Mouse (Mus musculus) cerebellum, adult 2 months (tissue): Measurements from ENCODE around the gene Bcl2a1b. TPM values are rescaled to one million over a fixed set of nuclear protein-coding genes. Genes with fewer than 3 reads are reported as not detected.
"Not testable (repeated sequence)": the region's sequence is repeated elsewhere in the genome, so short reads cannot be mapped to it uniquely, and the experiment has no call there.

Source experiments
- DNase-seq, 2 experiments: peaks; one replicate each; pipeline ENCODE4 v3.0.0; 2021
- H3K27ac ChIP-seq: fragments of 200-500 bp; 2 replicates; pipeline ENCODE4 v1.5.1; 2012; ENCODE audit warnings: low read length, control low read depth, inconsistent platforms; ENCODE audit not compliant: insufficient read depth
- H3K27me3 ChIP-seq: fragments of 200-500 bp; 2 replicates; pipeline ENCODE4 v1.6.1; 2012; ENCODE audit warnings: inconsistent platforms, mild to moderate bottlenecking, low read length, moderate library complexity; ENCODE audit not compliant: control insufficient read depth, insufficient read depth
- H3K4me1 ChIP-seq: fragments of 200-500 bp; 2 replicates; pipeline ENCODE4 v1.6.1; 2011; ENCODE audit warnings: low read length; ENCODE audit not compliant: control insufficient read depth, insufficient read depth
- H3K4me3 ChIP-seq: fragments of 200-500 bp; replicated peaks from 2 replicates; pipeline ENCODE3; 2011; ENCODE audit warnings: mild to moderate bottlenecking, low read depth, low read length, control low read depth; ENCODE audit not compliant: insufficient read depth
- CTCF ChIP-seq: fragments of 200-500 bp; IDR thresholded peaks from 2 replicates; pipeline ENCODE4 v1.5.1; 2011; ENCODE audit warnings: low read depth, mild to moderate bottlenecking, control low read depth, low read length, moderate library complexity, borderline replicate concordance; ENCODE audit not compliant: insufficient read depth
- WGBS: fragments of 180-500 bp; shearing (Covaris S2); methylation state at CpG from one replicate; pipeline ENCODE4 v1.1.7; 2018; 5-methylcytosine and 5-hydroxymethylcytosine counted together
- polyA plus RNA-seq: library from polyadenylated mRNA; depleted of rRNA; stranded (reverse); fragments of >200 nt; gene quantifications from 2 replicates; pipeline ENCODE4 v1.2.3, GENCODE M21; 2012; rRNA removed

Bcl2a1b gene
- polyA plus RNA-seq, result 0.69 and 0.87 TPM in 2 replicates

GRCm38 (mm10) chr9:89198969-89199416 is at the start of gene Bcl2a1b, which contains the start of gene Gm29094:
Gene Bcl2a1b (plus strand): TSS chr9:89199209.
Gene Gm29094 (plus strand): TSS chr9:89199379.
- not testable (repeated sequence) for H3K4me1 ChIP-seq, DNase-seq, H3K27me3 ChIP-seq, H3K4me3 ChIP-seq, H3K27ac ChIP-seq
- 91% methylated on average over 5 of the region's 5 CpGs for WGBS

- H3K27me3 ChIP-seq, H3K4me3 ChIP-seq, DNase-seq, H3K27ac ChIP-seq, H3K4me1 ChIP-seq: not testable (repeated sequence)
Measured at GRCm38 (mm10) chr9:89172539-89172938, 26.5 kb upstream of the Bcl2a1b start.

GRCm38 (mm10) chr9:89178833-89179232 is 20.2 kb upstream of the Bcl2a1b start:
- not testable (repeated sequence) for H3K27me3 ChIP-seq, H3K4me1 ChIP-seq
- 38% methylated on average over 2 of the region's 3 CpGs for WGBS

GRCm38 (mm10) chr9:89179469-89179868 is 19.5 kb upstream of the Bcl2a1b start:
- H3K27me3 ChIP-seq, H3K4me3 ChIP-seq, H3K27ac ChIP-seq, H3K4me1 ChIP-seq, DNase-seq: not testable (repeated sequence)
- 76% methylated on average over 4 of the region's 4 CpGs for WGBS

More at GRCm38 (mm10) chr9:89178833-89179232, 20.2 kb upstream of the Bcl2a1b start:
- not testable (repeated sequence) for H3K27ac ChIP-seq, H3K4me3 ChIP-seq
- peak; percentile 40; the same call in 1 of the 2 replicates for TF ChIP-seq CTCF
- peak; percentile 55 to 70 for DNase-seq

- not testable (repeated sequence) for H3K27ac ChIP-seq, H3K27me3 ChIP-seq, H3K4me3 ChIP-seq, H3K4me1 ChIP-seq, DNase-seq
- WGBS, result 82% methylated on average over 15 of the region's 15 CpGs
Measured at GRCm38 (mm10) chr9:89187006-89187405, 12.0 kb upstream of the Bcl2a1b start.

GRCm38 (mm10) chr9:89195483-89195882 is 3.5 kb upstream of the Bcl2a1b start:
- not testable (repeated sequence) for DNase-seq, H3K4me3 ChIP-seq, H3K4me1 ChIP-seq, H3K27ac ChIP-seq, H3K27me3 ChIP-seq

- H3K4me3 ChIP-seq, H3K4me1 ChIP-seq, H3K27me3 ChIP-seq, H3K27ac ChIP-seq, DNase-seq: not testable (repeated sequence)
- 71% methylated on average over 1 of the region's 1 CpGs for WGBS
Measured at GRCm38 (mm10) chr9:89197509-89197908, 1.5 kb upstream of the Bcl2a1b start.

- not testable (repeated sequence) for DNase-seq, H3K4me3 ChIP-seq, H3K27me3 ChIP-seq, H3K27ac ChIP-seq, H3K4me1 ChIP-seq
- 91% methylated on average over 3 of the region's 3 CpGs for WGBS
Measured at GRCm38 (mm10) chr9:89198349-89198748, 660 bp upstream of the Bcl2a1b start.

GRCm38 (mm10) chr9:89202256-89202655 is 3.2 kb downstream of the Bcl2a1b start:
- not testable (repeated sequence) for DNase-seq, H3K4me1 ChIP-seq

GRCm38 (mm10) chr9:89208939-89209338 is 9.9 kb downstream of the Bcl2a1b start:
- not testable (repeated sequence) for H3K27me3 ChIP-seq, H3K4me3 ChIP-seq, DNase-seq, H3K27ac ChIP-seq, H3K4me1 ChIP-seq
- WGBS, result 78% methylated on average over 1 of the region's 1 CpGs

More at GRCm38 (mm10) chr9:89202256-89202655, 3.2 kb downstream of the Bcl2a1b start:
- not testable (repeated sequence) for H3K4me3 ChIP-seq, H3K27ac ChIP-seq, H3K27me3 ChIP-seq

- Histone ChIP-seq H3K4me3 (peak within 1 kb of the TSS; percentile 50), H3K27ac (peak within 1 kb of the TSS; percentile 83; the same call in 1 of the 2 replicates)
- DNase-seq, result peak; percentile 44 to 46
- not testable (repeated sequence) for H3K4me1 ChIP-seq, H3K27me3 ChIP-seq
- 19% methylated on average over 9 of the region's 12 CpGs for WGBS
Measured at GRCm38 (mm10) chr9:89210353-89211064, 11.5 kb downstream of the Bcl2a1b start, which contains the start of gene Mthfs. Gene Mthfs (plus strand): TSS chr9:89210676.

- DNase-seq, result peak; percentile 94 to 96
- H3K4me1 ChIP-seq, H3K27me3 ChIP-seq, H3K4me3 ChIP-seq: not testable (repeated sequence)
- peak overlapping the region; percentile 83; the same call in 1 of the 2 replicates for H3K27ac ChIP-seq
- 6% methylated on average over 9 of the region's 44 CpGs for WGBS
Measured at GRCm38 (mm10) chr9:89211065-89211858, 12.3 kb downstream of the Bcl2a1b start.
